Mouse (Mus musculus): Measurements from ENCODE around the gene Usp45.
A peak's percentile ranks its signal among the peaks of the same experiment; 100 is the strongest.
"Not testable (repeated sequence)": the region's sequence is repeated elsewhere in the genome, so short reads cannot be mapped to it uniquely, and the experiment has no call there.

Gene Usp45

DNA sequence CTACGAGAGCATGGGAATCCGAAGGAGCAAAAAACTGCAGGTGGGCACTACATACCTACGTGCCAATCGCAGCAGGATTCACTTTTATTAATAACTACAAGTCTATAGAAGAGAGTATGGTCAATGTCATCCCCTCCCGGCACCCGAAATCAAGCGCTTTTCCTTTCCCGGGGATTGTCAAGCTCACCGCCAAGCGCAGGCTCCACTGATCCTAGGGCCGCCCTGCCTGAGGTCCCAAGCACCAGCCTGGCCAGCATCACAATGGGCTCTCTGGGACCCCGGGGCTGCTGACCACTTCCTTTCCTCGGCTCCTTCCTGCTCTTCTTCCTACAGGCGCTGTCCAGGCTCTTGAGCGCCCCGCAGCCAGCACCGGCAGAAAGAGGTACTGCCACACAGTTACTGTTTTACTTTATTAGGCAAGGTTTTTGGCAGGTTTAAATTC, at the start of gene Usp45, which contains the start of gene Tstd3:
TSS of gene Usp45 (plus strand) at position 294 of the 442 bp plus-strand sequence.
TSS of gene Tstd3 (minus strand) at position 350 of the 442 bp plus-strand sequence.
- peak; percentile 89 for DNase-seq

GRCm38 (mm10) chr4:21722752-21723334, 44.1 kb upstream of the Usp45 start:
- no peak for DNase-seq

GRCm38 (mm10) chr4:21726912-21727614, 39.9 kb upstream of the Usp45 start:
- DNase-seq: peak; percentile 42

DNA sequence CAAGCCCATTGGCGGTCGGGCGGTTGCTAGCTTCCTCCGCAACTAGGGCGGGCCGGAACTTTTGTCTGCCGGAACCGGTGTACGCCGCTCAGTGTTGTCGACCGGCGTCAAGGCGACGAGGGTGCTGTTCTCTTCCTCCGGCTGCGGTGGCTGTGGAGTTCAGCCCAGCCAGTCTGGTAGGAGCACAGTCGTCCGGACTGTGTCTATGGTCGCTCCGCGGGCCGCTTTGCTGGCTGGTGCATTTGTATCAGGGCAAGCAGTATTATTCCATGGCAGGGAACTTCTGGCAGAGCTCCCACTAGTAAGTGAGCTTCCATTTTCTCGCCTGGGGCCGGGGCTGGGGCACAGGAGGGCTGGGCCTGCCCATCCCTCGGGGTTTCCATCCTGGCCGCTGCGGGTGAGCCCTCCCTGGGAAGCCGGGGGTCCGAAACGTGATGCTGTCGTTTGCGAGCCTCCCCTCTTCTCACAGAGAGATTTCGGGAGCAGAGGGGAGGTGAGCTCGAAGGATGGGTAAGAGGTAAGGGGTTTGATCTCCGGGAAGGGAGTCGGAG, 39.3 kb upstream of the Usp45 start, which contains the start of gene Ccnc:
TSS of gene Ccnc (plus strand) at position 87 of the 551 bp plus-strand sequence.
- DNase-seq: peak; percentile 94

DNA sequence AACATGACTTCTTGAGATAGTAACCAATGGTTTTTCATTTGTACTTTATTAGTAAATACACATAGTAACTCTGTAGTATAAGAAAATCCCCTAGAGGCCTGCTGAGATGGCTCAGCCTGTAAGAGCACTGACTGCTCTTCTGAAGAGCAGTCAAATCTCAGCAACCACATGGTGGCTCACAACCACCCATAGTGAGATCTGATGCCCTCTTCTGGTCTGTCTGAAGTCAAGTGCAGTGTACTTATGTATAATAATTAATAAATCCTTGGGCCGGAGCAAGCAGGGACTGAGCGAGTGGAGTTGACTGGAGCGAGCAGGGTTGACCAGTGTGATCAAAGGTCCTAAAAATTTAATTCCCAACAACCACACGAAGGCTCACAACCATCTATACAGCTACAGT, 27.8 kb upstream of the Usp45 start:
- no peak for DNase-seq

GRCm38 (mm10) chr4:21744142-21744541, 22.8 kb upstream of the Usp45 start:
- DNase-seq: not testable (repeated sequence)

DNA sequence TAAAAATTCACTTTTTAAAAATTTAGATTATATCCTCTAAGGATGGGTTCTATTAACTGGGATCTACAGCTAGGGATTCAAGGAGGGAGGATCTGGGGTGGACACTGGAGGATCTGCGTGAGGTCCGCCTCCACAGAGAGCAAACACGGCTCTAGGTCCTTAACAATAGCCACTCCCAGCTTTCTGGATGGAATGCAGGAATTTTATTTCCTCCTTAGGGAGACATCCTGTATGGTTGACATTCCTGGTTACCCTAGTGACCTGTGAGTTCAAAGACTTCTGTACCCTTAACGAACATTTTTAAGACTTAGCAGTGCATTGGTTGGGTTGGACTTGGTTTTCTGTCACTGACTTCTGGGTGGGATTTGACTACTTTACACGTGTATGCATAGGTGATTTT, 21.2 kb upstream of the Usp45 start:
- DNase-seq: no peak

DNA sequence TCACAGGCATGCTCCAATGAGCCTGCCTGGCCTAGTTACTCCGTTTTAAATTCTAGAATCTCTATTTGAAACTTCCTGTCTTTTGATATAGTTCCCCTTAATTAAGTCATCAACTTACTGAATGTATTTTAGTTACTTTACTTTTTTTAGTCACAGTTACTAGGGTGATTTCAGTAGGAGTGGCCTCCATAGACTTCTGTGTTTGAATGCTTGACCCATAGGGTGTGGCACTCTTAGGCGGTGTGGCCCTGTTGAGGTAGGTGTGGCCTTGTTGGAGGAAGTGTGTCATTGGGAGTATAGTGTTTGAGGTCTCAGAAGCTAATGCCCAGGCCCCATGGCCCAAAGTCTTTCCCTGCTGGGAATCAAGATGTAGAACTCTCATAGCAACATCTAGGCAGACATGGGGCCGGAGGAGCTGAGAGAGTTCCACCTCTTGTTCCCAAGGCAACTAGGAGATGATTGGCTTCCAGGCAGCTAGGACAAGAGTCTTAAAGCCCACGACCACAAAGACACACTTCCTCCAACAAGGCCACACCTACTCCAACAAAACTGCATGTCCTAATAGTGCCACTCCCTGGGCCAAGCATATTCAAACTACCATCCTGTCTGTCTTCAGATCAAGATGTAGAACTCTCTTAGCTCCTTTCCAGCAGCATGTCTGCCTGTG, 11.7 kb upstream of the Usp45 start:
- no peak for DNase-seq

GRCm38 (mm10) chr4:21758860-21759259, 8.1 kb upstream of the Usp45 start:
- peak; percentile 9 for DNase-seq

DNA sequence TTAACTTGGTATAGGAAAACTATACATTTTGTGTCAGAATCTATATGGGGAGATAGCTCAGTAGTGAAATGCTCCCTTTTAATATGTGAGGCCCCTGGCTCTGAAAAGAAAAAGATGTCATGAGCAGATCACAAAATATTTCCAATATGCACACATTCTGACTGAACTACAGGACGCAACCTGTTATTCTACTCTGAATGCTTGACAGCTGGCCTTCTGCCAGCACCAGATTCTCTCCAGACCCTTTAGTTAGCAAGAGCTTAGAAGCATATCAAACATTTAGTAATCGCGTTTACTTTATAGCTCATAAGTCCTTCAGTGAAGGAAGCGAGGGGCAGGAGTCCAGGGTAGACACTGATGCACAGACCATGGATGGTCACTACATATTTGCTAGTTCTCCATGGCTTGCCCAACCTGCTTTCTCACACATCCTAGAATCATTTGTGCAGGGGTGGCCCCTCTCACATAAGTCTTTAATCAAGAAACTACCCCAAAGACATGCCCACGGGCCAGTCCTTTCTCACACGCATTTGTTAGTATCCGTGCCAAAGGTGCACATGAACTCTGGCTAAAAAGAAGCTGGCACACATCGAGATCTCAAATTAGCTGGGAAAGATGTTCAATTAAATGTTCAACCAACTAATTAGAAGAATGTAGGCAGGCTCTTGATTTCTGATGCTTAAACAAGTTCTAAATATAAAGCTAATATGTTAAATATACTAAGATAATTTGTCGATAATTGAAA, 5.4 kb upstream of the Usp45 start:
- DNase-seq: peak; percentile 12

DNA sequence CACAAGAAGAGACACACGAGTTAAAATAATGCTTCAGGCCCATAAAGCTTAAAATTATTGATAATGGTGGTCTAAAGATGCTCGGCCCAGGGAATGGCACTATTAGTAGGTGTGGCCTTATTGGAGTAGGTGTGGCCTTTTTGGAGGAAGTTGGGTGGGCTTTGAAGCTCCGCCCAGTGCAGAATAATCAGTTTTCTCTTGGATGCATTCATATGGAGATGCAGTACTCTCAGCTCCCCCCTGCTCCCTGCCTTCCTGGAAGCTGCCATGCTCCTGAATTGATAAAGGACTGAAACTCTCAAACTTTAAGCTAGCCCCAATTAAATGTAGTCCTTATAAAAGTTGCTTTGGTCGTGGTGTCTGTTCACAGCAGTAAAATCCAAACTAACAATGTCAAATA, 3.1 kb upstream of the Usp45 start:
- no peak for DNase-seq

GRCm38 (mm10) chr4:21766171-21766862, 639 bp upstream of the Usp45 start:
- DNase-seq: no peak

DNA sequence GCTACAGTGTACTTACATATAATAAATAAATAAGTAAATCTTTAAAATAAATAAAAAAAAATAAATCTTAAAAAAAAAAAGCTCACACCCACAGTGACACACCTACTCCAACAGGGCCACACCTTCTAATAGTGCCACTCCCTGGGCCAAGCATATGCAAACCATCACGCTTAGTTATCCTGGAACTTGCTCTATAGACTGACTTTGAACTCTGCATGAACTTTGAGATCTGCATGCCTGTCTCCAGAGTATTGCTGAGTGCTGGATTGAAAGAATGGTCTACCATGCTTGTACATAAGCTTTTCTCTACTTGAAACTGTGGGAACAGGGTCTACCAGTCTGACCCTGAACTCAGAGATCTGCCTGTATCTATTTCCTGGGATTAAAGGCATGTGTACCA, 4.1 kb downstream of the Usp45 start:
- no peak for DNase-seq

GRCm38 (mm10) chr4:21772306-21772705, 5.3 kb downstream of the Usp45 start:
- DNase-seq: no peak

DNA sequence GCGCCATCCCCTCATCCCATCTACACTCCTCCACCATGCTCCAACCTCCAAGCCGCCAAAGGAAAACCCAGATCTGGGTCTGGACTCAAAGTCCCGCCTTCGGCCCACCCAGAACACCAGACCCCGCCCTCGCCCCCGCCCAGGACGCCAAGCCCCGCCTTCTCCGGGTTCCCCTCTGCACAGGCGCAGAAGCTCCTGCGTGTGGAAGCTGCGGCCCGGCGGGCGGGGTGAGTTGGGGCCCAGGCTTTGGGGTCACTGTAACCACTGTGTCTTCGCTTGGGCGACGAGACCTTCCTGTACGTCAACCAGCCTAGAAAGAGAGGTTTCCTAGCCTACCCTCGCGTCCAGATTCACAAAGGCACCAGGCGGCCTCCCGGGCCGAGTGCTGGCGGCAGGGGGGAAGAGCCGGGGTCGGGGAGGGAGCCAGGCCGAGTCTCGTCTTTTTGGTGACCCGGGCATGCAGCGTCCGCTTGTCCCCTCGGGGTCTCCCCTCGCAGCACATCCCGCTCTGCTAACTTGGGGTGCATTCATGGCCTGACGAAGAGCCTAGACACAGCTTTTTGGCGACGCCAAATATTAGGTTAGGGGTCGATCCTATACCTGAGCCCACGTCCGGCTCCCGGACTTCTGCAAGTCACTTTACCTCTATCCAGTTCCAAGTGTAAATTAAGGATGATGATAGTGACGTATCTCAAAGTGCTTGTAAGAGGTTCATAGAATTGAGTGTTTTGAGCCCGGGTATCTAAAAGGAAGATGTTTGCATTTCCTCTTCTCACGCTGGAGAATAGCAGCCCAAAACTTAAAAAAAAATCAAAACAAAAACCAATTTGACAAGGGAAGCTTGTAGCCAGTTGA, 9.4 kb downstream of the Usp45 start:
- DNase-seq: peak; percentile 97

- no peak for DNase-seq
Measured at GRCm38 (mm10) chr4:21776946-21777265, 9.9 kb downstream of the Usp45 start.

- DNase-seq: peak; percentile 9
Measured at GRCm38 (mm10) chr4:21780816-21781726, 14.1 kb downstream of the Usp45 start.

GRCm38 (mm10) chr4:21786268-21786667, 19.3 kb downstream of the Usp45 start:
- DNase-seq: no peak

DNA sequence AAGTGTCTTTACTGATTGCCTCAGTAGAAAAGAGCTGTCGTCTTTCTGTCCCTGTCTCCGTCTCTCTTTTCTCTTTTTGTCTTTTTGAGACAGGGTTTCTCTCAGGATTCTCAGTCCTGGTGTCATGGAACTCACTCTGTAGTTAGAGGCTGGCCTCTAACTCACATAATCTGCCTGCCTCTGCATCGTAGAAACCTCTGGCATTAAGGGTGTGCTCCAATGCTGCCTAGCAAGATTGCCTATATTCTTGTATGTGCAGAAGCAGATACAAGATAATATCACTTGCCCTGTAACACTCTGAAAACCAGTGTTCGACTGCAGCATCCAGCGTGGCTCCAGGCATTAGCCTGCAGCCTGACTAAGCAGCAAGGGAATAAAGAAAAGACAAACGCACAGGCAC, 21.9 kb downstream of the Usp45 start:
- no peak for DNase-seq

DNA sequence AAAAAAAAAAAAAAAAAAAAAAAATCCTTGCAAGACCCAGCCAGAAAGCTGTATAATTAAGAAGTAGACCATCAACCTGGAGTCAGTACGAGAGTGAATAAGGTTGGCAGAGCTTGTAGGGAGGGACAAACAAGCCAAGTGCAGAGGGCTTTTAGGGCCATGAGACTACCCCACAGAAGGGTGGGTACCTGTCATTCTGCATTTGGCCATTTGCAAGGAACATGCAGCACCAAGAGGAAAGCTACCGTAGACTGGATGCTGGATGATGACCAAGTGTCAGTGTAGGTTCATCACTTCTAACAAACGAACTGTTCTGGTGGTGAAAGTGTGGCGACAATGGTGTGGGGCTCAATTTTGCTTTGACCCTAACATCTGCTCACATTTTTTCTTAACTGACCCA, 22.9 kb downstream of the Usp45 start:
- DNase-seq: no peak
